Mouse (Mus musculus): Measurements from ENCODE around the gene AI413582. TPM values are rescaled to one million over a fixed set of nuclear protein-coding genes. Genes with fewer than 3 reads are reported as not detected.

AI413582 gene
- total RNA-seq, 2 experiments from 2014 or later, result 34.8 to 59.2 TPM

GRCm38 (mm10) chr17:27528030-27528429 is 37.5 kb downstream of the AI413582 start:
- no peak for ATAC-seq (replicated peaks; ENCODE audit: poor library complexity, severe bottlenecking)

DNA sequence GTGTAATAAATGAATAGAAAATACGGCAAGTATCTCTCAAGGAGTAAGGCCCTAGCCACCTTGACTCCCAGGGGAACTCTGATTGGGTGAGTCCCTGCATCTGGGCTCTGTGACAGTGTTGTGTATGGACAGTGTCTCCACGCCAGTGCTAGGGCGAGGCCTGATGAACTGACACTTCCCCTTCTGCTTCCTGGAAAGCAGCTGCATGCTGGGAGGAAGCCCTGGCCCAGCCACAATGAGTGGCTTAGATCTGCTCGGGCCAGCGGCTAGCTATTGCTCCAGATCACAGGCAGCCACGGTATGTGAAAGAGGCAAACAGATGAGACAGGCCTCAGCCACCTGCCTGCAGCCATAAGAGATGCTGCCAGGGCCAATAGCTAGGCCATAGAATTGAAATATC is 38.4 kb downstream of the AI413582 start:
- peak; percentile 90 for ATAC-seq (replicated peaks; ENCODE audit: poor library complexity, severe bottlenecking)

DNA sequence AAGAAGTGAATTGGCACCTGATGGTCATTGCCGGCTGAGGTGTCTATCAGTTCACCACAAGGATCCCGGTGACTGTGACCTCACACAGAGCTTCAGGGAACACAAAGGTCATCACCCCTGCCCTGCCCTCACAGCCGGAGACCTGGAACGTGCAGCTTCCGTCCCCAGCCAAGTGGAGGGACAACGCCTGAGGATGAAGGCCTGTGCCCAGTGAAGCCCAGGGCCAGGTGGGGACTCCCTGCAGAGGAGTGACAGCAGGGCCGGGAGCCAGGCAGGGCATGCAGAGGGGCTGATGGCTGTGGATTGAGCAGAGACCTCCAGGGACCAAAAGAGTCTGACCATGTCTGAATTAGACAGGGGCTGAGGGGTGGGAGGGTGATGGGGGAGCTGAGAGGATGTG is 42.4 kb downstream of the AI413582 start:
- no peak for ATAC-seq (replicated peaks; ENCODE audit: poor library complexity, severe bottlenecking)

DNA sequence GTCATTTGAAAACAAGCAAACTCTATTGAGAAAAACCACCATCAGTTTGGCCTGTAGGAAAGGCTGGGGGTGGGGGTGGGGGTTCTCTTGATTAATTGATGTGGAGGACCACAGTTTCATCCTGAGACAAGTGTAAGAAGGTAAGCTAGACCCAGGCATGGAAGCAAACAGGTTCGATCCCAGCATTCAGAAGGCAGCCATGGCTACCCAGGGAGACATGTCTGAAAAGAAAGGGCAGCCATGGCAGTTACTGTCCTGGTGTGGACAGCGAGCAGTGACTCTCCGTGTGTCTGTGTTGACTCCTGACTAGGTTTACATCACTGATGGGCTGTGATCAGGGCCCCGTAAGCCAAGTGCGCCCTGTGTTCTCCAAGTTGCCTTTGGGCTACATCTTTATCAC is 44.3 kb downstream of the AI413582 start, which contains the start of gene Grm4:
Gene Grm4, minus strand, starts transcription at position 101 of the 400 bp plus-strand sequence.
- no peak for ATAC-seq (replicated peaks; ENCODE audit: poor library complexity, severe bottlenecking)

GRCm38 (mm10) chr17:27520557-27520956 is 45.0 kb downstream of the AI413582 start:
- peak; percentile 75 for ATAC-seq (replicated peaks; ENCODE audit: poor library complexity, severe bottlenecking)

GRCm38 (mm10) chr17:27518700-27519595 is 46.6 kb downstream of the AI413582 start:
- ATAC-seq (replicated peaks; ENCODE audit: poor library complexity, severe bottlenecking), result no peak

GRCm38 (mm10) chr17:27518296-27518695 is 47.3 kb downstream of the AI413582 start:
- ATAC-seq (replicated peaks; ENCODE audit: poor library complexity, severe bottlenecking), result no peak

DNA sequence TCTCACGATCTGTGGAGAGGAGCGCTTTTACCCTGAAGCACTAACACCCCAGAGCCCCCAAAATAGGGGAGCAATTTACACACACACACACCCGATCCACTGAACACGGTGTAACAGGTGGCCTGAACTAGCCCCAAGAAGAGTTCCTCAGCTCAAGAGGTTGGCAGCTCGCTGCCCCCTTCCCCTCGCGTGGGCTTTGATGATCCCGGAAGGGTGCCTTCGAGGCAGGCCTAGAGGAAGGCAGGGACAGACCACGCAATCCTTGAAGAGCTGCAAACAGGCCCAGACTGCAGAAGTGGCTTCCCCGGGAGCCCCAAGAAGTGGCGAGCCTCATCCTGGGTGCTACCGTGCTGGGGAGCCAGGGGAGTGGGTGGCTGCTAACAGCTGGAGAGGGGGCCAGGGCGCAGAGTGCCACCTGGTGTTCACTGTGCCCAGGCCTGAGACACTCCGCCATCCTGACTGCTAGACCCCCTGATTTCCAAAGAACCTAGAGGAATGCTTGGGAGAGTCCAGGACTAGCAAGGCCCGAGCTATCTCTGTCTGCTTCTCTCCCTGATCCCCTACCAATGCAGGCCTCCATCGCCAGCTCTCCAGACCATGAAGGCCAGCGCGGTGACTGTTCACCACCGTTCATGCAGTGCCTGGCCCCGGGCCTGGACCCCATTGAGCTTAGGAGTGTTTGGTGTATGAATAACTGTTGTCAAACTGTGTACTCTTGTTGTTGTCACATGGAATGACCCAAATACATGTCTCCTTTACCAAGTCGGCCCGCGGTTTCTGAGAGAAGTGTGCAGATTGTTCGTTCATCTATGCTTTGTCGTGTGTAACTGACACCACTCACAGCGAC is 51.4 kb downstream of the AI413582 start:
- ATAC-seq (replicated peaks; ENCODE audit: poor library complexity, severe bottlenecking), result no peak

Other genes starting within 250 kb of the AI413582 start
- not detected in 2 replicates for gene Grm4, start 44.4 kb downstream of the AI413582 start, total RNA-seq (2014; fragmentation: Nextera tagmentation)
- gene Grm4, start 44.4 kb downstream of the AI413582 start, total RNA-seq (2017), result not detected in 2 replicates
- 541 and 637 TPM in 2 replicates for gene Hmga1, start 9.3 kb downstream of the AI413582 start, total RNA-seq (2014; fragmentation: Nextera tagmentation)
- 232 and 267 TPM in 2 replicates for gene Hmga1, start 9.3 kb downstream of the AI413582 start, total RNA-seq (2017)
- 95.3 and 120 TPM in 2 replicates for gene Nudt3, start 57.7 kb upstream of the AI413582 start, total RNA-seq (2014; fragmentation: Nextera tagmentation)
- 173 and 194 TPM in 2 replicates for gene Nudt3, start 57.7 kb upstream of the AI413582 start, total RNA-seq (2017)
- not detected in 2 replicates for gene RPS10-NUDT3, start 69.5 kb upstream of the AI413582 start, total RNA-seq (2014; fragmentation: Nextera tagmentation)
- gene RPS10-NUDT3, start 69.5 kb upstream of the AI413582 start, total RNA-seq (2017), result not detected in 2 replicates
- 2,240 and 2,398 TPM in 2 replicates for gene Rps10, start 70.9 kb upstream of the AI413582 start, total RNA-seq (2014; fragmentation: Nextera tagmentation)
- 2,059 and 2,173 TPM in 2 replicates for gene Rps10, start 70.9 kb upstream of the AI413582 start, total RNA-seq (2017)
- not detected in 2 replicates for gene Pacsin1, start 89.8 kb upstream of the AI413582 start, total RNA-seq (2014; fragmentation: Nextera tagmentation)
- 0.43 TPM in 1 of 2 replicates, not detected in the other for gene Pacsin1, start 89.8 kb upstream of the AI413582 start, total RNA-seq (2017)
- gene Spdef, start 163.2 kb upstream of the AI413582 start, total RNA-seq (2014; fragmentation: Nextera tagmentation), result not detected in 2 replicates
- gene Spdef, start 163.2 kb upstream of the AI413582 start, total RNA-seq (2017), result not detected in 2 replicates